Mouse (Mus musculus): ENCODE results near the gene Epor.

Gene Epor

GRCm38 (mm10) chr9:21963417-21963816, at the start of gene Epor:
Gene Epor, minus strand, starts transcription at chr9:21963506.
- DNase-seq (ENCODE audit: low spot score), result no peak

- no peak for DNase-seq (ENCODE audit: low spot score)
Observed at GRCm38 (mm10) chr9:22012731-22013130, 49.4 kb upstream of the Epor start.

GRCm38 (mm10) chr9:22011055-22011454, 47.7 kb upstream of the Epor start:
- no peak for DNase-seq (ENCODE audit: low spot score)

GRCm38 (mm10) chr9:22004546-22004945, 41.2 kb upstream of the Epor start:
- DNase-seq (ENCODE audit: low spot score), result no peak

- peak; percentile 26 for DNase-seq (ENCODE audit: low spot score)
Observed at GRCm38 (mm10) chr9:22003163-22003554, 39.9 kb upstream of the Epor start.

GRCm38 (mm10) chr9:22002194-22003162, 39.2 kb upstream of the Epor start, which contains the start of the genes Ccdc151 and Prkcsh:
Gene Ccdc151, minus strand, starts transcription at chr9:22002634.
Gene Prkcsh, plus strand, starts transcription at chr9:22002806.
- peak; percentile 98 for DNase-seq (ENCODE audit: low spot score)

- no peak for DNase-seq (ENCODE audit: low spot score)
Observed at GRCm38 (mm10) chr9:22001633-22002032, 38.3 kb upstream of the Epor start.

GRCm38 (mm10) chr9:22000296-22000695, 37.0 kb upstream of the Epor start:
- DNase-seq (ENCODE audit: low spot score), result no peak

- no peak for DNase-seq (ENCODE audit: low spot score)
Observed at GRCm38 (mm10) chr9:21996178-21996867, 33.0 kb upstream of the Epor start.

GRCm38 (mm10) chr9:21992227-21992626, 28.9 kb upstream of the Epor start:
- DNase-seq (ENCODE audit: low spot score), result no peak

GRCm38 (mm10) chr9:21989230-21990110, 26.2 kb upstream of the Epor start, which contains the start of gene Rgl3:
Gene Rgl3, minus strand, starts transcription at chr9:21989446.
- no peak for DNase-seq (ENCODE audit: low spot score)

- DNase-seq (ENCODE audit: low spot score), result no peak
Observed at GRCm38 (mm10) chr9:21988421-21989101, 25.3 kb upstream of the Epor start.

- no peak for DNase-seq (ENCODE audit: low spot score)
Observed at GRCm38 (mm10) chr9:21987592-21988342, 24.5 kb upstream of the Epor start.

- DNase-seq (ENCODE audit: low spot score), result no peak
Observed at GRCm38 (mm10) chr9:21983911-21984310, 20.6 kb upstream of the Epor start.

GRCm38 (mm10) chr9:21978398-21979128, 15.3 kb upstream of the Epor start:
- DNase-seq (ENCODE audit: low spot score), result no peak

GRCm38 (mm10) chr9:21977972-21978371, 14.7 kb upstream of the Epor start:
- no peak for DNase-seq (ENCODE audit: low spot score)

GRCm38 (mm10) chr9:21977331-21977730, 14.0 kb upstream of the Epor start:
- DNase-seq (ENCODE audit: low spot score), result no peak

- DNase-seq (ENCODE audit: low spot score), result no peak
Observed at GRCm38 (mm10) chr9:21976626-21977175, 13.4 kb upstream of the Epor start.

- DNase-seq (ENCODE audit: low spot score), result no peak
Observed at GRCm38 (mm10) chr9:21969304-21969703, 6.0 kb upstream of the Epor start.

Measured in layer of hippocampus, adult 9-10 months (tissue).